ENCODE assay signal across 10 mouse cellular contexts in the genomic region with DNA sequence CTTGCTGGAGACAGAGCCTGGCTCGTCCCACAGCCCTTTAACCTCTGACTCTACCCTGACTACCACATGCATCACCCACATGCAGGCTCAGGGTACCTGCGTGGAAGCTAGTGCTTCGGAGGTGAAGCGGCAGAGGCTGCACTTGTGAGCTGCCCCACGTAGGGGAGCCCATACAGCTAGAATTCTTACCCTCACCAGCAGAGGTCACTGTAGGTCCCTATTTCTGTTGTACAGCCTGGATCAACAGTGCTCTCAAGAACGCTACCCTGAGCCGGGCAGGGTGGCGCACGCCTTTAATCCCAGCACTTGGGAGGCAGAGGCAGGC. TPM values are rescaled to one million over a fixed set of nuclear protein-coding genes. Genes with fewer than 3 reads are reported as not detected.
DNase-seq lines count a peak whose midpoint lies in the region; ATAC-seq lines count a peak whose summit lies in the region.
"Had no signal": no experiment of that assay in that cellular context is flagged by ENCODE, and none has a peak within 500 bp of the region (broad histone marks: within the 10 kb centered on the region; RNA-seq: fewer than 3 reads in every experiment).

No protein-coding gene starts in this region.

- DNase-seq in midbrain, embryonic 14.5 days, result peak; percentile 39
- peak; percentile 93 for DNase-seq in R1 (ENCODE audit: low read depth, low spot score)
- peak; percentile 35 for DNase-seq in forelimb bud, embryonic 11.5 days (ENCODE audit: low read depth, low spot score)
- peak; percentile 81 for DNase-seq in kidney, postnatal 14 days
- DNase-seq in frontal cortex, postnatal 10 days (ENCODE audit: low spot score in 2 of 2), result no peak

- H3K4me3 ChIP-seq in midbrain, embryonic 14.5 days (replicated peaks; ENCODE audit: low read depth, low read length), result no peak overlapping the region
- no peak overlapping the region for H3K4me3 ChIP-seq in midbrain, embryonic 16.5 days (ENCODE audit: low read depth, low read length)
- H3K4me3 ChIP-seq in forebrain, embryonic 12.5 days (replicated peaks), result no peak overlapping the region
- H3K4me3 ChIP-seq: myocyte had no signal

- ATAC-seq in midbrain, embryonic 14.5 days (ENCODE audit: low FRiP score, low TSS enrichment), result no peak
- no peak for ATAC-seq in midbrain, embryonic 16.5 days
- ATAC-seq in monocyte, adult 5-6 weeks (replicated peaks; ENCODE audit: insufficient number of reproducible peaks, low FRiP score, low TSS enrichment, poor library complexity, severe bottlenecking), result 0 out of 2 replicates have a peak, but pooled peaks have one; percentile 55
- ATAC-seq in forebrain, embryonic 12.5 days (ENCODE audit: low FRiP score), result no peak

- WGBS in midbrain, embryonic 14.5 days, result 72% methylated on average over 9 of the region's 9 CpGs
- 70% methylated on average over 9 of the region's 9 CpGs for WGBS in midbrain, embryonic 16.5 days
- 71% methylated on average over 9 of the region's 9 CpGs for WGBS in forebrain, embryonic 12.5 days

- H3K36me3 ChIP-seq in midbrain, embryonic 14.5 days (ENCODE audit: control insufficient read depth, insufficient read depth, low read length), result no peaks in the 10 kb centered on the region
- H3K36me3 ChIP-seq in midbrain, embryonic 16.5 days (ENCODE audit: control insufficient read depth, insufficient read depth, low read length), result no peaks in the 10 kb centered on the region
- H3K36me3 ChIP-seq in forebrain, embryonic 12.5 days (replicated peaks), result no peaks in the 10 kb centered on the region

- no peaks in the 10 kb centered on the region for H3K9me3 ChIP-seq in midbrain, embryonic 14.5 days (ENCODE audit: control insufficient read depth, low read length)
- no peaks in the 10 kb centered on the region for H3K9me3 ChIP-seq in midbrain, embryonic 16.5 days (replicated peaks; ENCODE audit: control insufficient read depth, low read length, poor library complexity, severe bottlenecking)
- no peaks in the 10 kb centered on the region for H3K9me3 ChIP-seq in forebrain, embryonic 12.5 days

- no peak overlapping the region for H3K4me2 ChIP-seq in midbrain, embryonic 14.5 days (ENCODE audit: low read length)
- H3K4me2 ChIP-seq in midbrain, embryonic 16.5 days (ENCODE audit: low read length), result no peak overlapping the region
- H3K4me2 ChIP-seq in forebrain, embryonic 12.5 days, result no peak overlapping the region

- H3K4me1 ChIP-seq in midbrain, embryonic 14.5 days (ENCODE audit: control insufficient read depth, insufficient read depth, low read length), result no peaks in the 10 kb centered on the region
- no peaks in the 10 kb centered on the region for H3K4me1 ChIP-seq in midbrain, embryonic 16.5 days (ENCODE audit: control insufficient read depth, insufficient read depth, low read length)
- no peaks in the 10 kb centered on the region; the same call in 1 of the 2 replicates for H3K4me1 ChIP-seq in forebrain, embryonic 12.5 days

- no peaks in the 10 kb centered on the region for H3K27me3 ChIP-seq in midbrain, embryonic 14.5 days (ENCODE audit: control insufficient read depth, insufficient read depth, low read length)
- no peaks in the 10 kb centered on the region for H3K27me3 ChIP-seq in midbrain, embryonic 16.5 days (ENCODE audit: control insufficient read depth, insufficient read depth, low read depth, low read length)
- H3K27me3 ChIP-seq in forebrain, embryonic 12.5 days, result no peaks in the 10 kb centered on the region

- no peak overlapping the region for H3K27ac ChIP-seq in midbrain, embryonic 14.5 days (replicated peaks; ENCODE audit: low read depth, low read length)
- no peak overlapping the region for H3K27ac ChIP-seq in midbrain, embryonic 16.5 days (ENCODE audit: low read length)
- no peak overlapping the region for H3K27ac ChIP-seq in forebrain, embryonic 12.5 days

- no peak overlapping the region for H3K9ac ChIP-seq in midbrain, embryonic 14.5 days (replicated peaks; ENCODE audit: low read length)
- no peak overlapping the region for H3K9ac ChIP-seq in midbrain, embryonic 16.5 days (ENCODE audit: low read depth, low read length)
- no peak overlapping the region for H3K9ac ChIP-seq in forebrain, embryonic 12.5 days

RNA-seq across cellular contexts. Expression of a gene that starts 7.5 kb away (rescaled TPM):
- polyA plus RNA-seq in midbrain, embryonic 14.5 days (2014; fragmentation: Nextera tagmentation; extraction: Ambion mirVana), result not detected in 2 replicates
- 0.30 TPM in 1 of 2 replicates, not detected in the other for polyA plus RNA-seq in midbrain, embryonic 16.5 days (2015; fragmentation: Nextera tagmentation; extraction: Ambion mirVana)
- total RNA-seq in monocyte, adult 5-6 weeks (2017), result not detected in 3 replicates
- not detected in 2 replicates for polyA plus RNA-seq in forebrain, embryonic 12.5 days (2016; fragmentation: Nextera tagmentation; extraction: Ambion mirVana)
- polyA plus RNA-seq: frontal cortex, adult 2 months; myocyte had no signal

RNA-seq across cellular contexts. Expression of a gene that starts 10.2 kb away (rescaled TPM):
- polyA plus RNA-seq in midbrain, embryonic 14.5 days (2014; fragmentation: Nextera tagmentation; extraction: Ambion mirVana), result 1.8 and 3.8 TPM in 2 replicates
- polyA plus RNA-seq in midbrain, embryonic 16.5 days (2015; fragmentation: Nextera tagmentation; extraction: Ambion mirVana), result 4.0 and 4.1 TPM in 2 replicates
- 24.2 to 27.3 TPM (median 25.1 TPM) in 3 replicates for total RNA-seq in monocyte, adult 5-6 weeks (2017)
- polyA plus RNA-seq in forebrain, embryonic 12.5 days (2016; fragmentation: Nextera tagmentation; extraction: Ambion mirVana), result 5.4 and 6.7 TPM in 2 replicates

RNA-seq across cellular contexts. Expression of a gene that starts 14.2 kb away (rescaled TPM):
- 36.7 and 51.1 TPM in 2 replicates for polyA plus RNA-seq in midbrain, embryonic 14.5 days (2014; fragmentation: Nextera tagmentation; extraction: Ambion mirVana)
- 62.0 and 64.4 TPM in 2 replicates for polyA plus RNA-seq in midbrain, embryonic 16.5 days (2015; fragmentation: Nextera tagmentation; extraction: Ambion mirVana)
- not detected in 3 replicates for total RNA-seq in monocyte, adult 5-6 weeks (2017)
- polyA plus RNA-seq in forebrain, embryonic 12.5 days (2016; fragmentation: Nextera tagmentation; extraction: Ambion mirVana), result 47.9 and 54.9 TPM in 2 replicates

RNA-seq across cellular contexts. Expression of a gene that starts 34.3 kb away (rescaled TPM):
- 123 and 160 TPM in 2 replicates for polyA plus RNA-seq in midbrain, embryonic 14.5 days (2014; fragmentation: Nextera tagmentation; extraction: Ambion mirVana)
- polyA plus RNA-seq in midbrain, embryonic 16.5 days (2015; fragmentation: Nextera tagmentation; extraction: Ambion mirVana), result 153 and 155 TPM in 2 replicates
- total RNA-seq in monocyte, adult 5-6 weeks (2017), result 2.1 to 4.9 TPM in 2 of 3 replicates, not detected in the other
- polyA plus RNA-seq in forebrain, embryonic 12.5 days (2016; fragmentation: Nextera tagmentation; extraction: Ambion mirVana), result 67.1 and 67.2 TPM in 2 replicates

Comparison
In these comparisons a context has a peak if more than half of its experiments do, and no peak if none do; other contexts are left out.
1. DNase-seq: peak in midbrain, embryonic 14.5 days (single experiment), R1 (single experiment), forelimb bud, embryonic 11.5 days (single experiment) and kidney, postnatal 14 days (single experiment); none in frontal cortex, postnatal 10 days (0 of 2).